Mouse (Mus musculus): Measurements from ENCODE around the gene Kmt2d. TPM values are rescaled to one million over a fixed set of nuclear protein-coding genes. Genes with fewer than 3 reads are reported as not detected.
"Not testable (repeated sequence)": the region's sequence is repeated elsewhere in the genome, so short reads cannot be mapped to it uniquely, and the experiment has no call there.

Kmt2d gene
- polyA plus RNA-seq (2015; fragmentation: Nextera tagmentation; extraction: Ambion mirVana), result 3.7 and 4.2 TPM in 2 replicates

GRCm38 (mm10) chr15:98871070-98871915 lies at the start of gene Kmt2d:
Kmt2d (minus strand) TSS chr15:98871204.
- Histone ChIP-seq H3K4me2 (peak within 1 kb of the TSS; percentile 85), H3K27ac (replicated peaks) (peak within 1 kb of the TSS; percentile 92), H3K4me3 (replicated peaks) (peak within 1 kb of the TSS; percentile 87), H3K27me3 (0 out of 2 replicates have a peak, but pooled peaks cover 6% of the 10 kb centered on the region), H3K9me3 (replicated peaks) (no peaks in the 10 kb centered on the region), H3K4me1 (replicated peaks) (peaks cover 58% of the 10 kb centered on the region), H3K36me3 (replicated peaks) (peaks cover 7% of the 10 kb centered on the region), H3K9ac (peak within 1 kb of the TSS; percentile 98)
- ATAC-seq (ENCODE audit: insufficient read depth), result peak; percentile 51
- WGBS (ENCODE audit: insufficient replicate concordance), result under 1% methylated on average over 93 of the region's 94 CpGs

- H3K4me3 ChIP-seq (replicated peaks), result peak overlapping the region; percentile 86
- H3K36me3 ChIP-seq (replicated peaks); ATAC-seq (ENCODE audit: insufficient read depth); H3K27me3 ChIP-seq; H3K9me3 ChIP-seq (replicated peaks): not testable (repeated sequence)
- H3K9ac ChIP-seq, result peak overlapping the region; percentile 79
- peak overlapping the region; percentile 92 for H3K4me2 ChIP-seq
- WGBS (ENCODE audit: insufficient replicate concordance), result 21% methylated on average over 8 of the region's 8 CpGs
- H3K4me1 ChIP-seq (replicated peaks), result peaks cover 30% of the 10 kb centered on the region
- H3K27ac ChIP-seq (replicated peaks), result peak overlapping the region; percentile 77
Observed at GRCm38 (mm10) chr15:98918499-98918895, 47.5 kb upstream of the Kmt2d start.

- Histone ChIP-seq H3K4me1 (replicated peaks) (peaks cover 30% of the 10 kb centered on the region), H3K36me3 (replicated peaks) (no peaks in the 10 kb centered on the region), H3K27me3 (no peaks in the 10 kb centered on the region), H3K4me3 (replicated peaks) (peak within 1 kb of the TSS; percentile 86), H3K9ac (peak within 1 kb of the TSS; percentile 79), H3K9me3 (replicated peaks) (no peaks in the 10 kb centered on the region), H3K27ac (replicated peaks) (peak within 1 kb of the TSS; percentile 83), H3K4me2 (peak within 1 kb of the TSS; percentile 92)
- under 1% methylated on average over 82 of the region's 82 CpGs for WGBS (ENCODE audit: insufficient replicate concordance)
- ATAC-seq (ENCODE audit: insufficient read depth), result peak; percentile 98
Observed at GRCm38 (mm10) chr15:98917538-98918498, 46.8 kb upstream of the Kmt2d start, which contains the start of gene Lmbr1l. Lmbr1l (minus strand) TSS chr15:98918231.

GRCm38 (mm10) chr15:98917091-98917490 lies 46.1 kb upstream of the Kmt2d start:
- Histone ChIP-seq H3K9ac (peak overlapping the region; percentile 79), H3K4me3 (replicated peaks) (peak overlapping the region; percentile 86), H3K4me2 (peak overlapping the region; percentile 92), H3K27me3 (no peaks in the 10 kb centered on the region), H3K9me3 (replicated peaks) (no peaks in the 10 kb centered on the region), H3K4me1 (replicated peaks) (peaks cover 30% of the 10 kb centered on the region), H3K27ac (replicated peaks) (peak overlapping the region; percentile 83; the same call in 1 of the 2 replicates), H3K36me3 (replicated peaks) (no peaks in the 10 kb centered on the region)
- WGBS (ENCODE audit: insufficient replicate concordance), result under 1% methylated on average over 14 of the region's 14 CpGs
- no peak for ATAC-seq (ENCODE audit: insufficient read depth)

- ATAC-seq (ENCODE audit: insufficient read depth), result no peak
- Histone ChIP-seq H3K4me3 (replicated peaks) (no peak overlapping the region), H3K27ac (replicated peaks) (no peak overlapping the region), H3K27me3 (no peaks in the 10 kb centered on the region), H3K9ac (no peak overlapping the region), H3K4me1 (replicated peaks) (peaks cover 30% of the 10 kb centered on the region), H3K36me3 (replicated peaks) (peaks cover 8% of the 10 kb centered on the region), H3K4me2 (no peak overlapping the region), H3K9me3 (replicated peaks) (no peaks in the 10 kb centered on the region)
- WGBS (ENCODE audit: insufficient replicate concordance), result 80% methylated on average over 4 of the region's 4 CpGs
Observed at GRCm38 (mm10) chr15:98916016-98916415, 45.0 kb upstream of the Kmt2d start.

GRCm38 (mm10) chr15:98914903-98915302 lies 43.9 kb upstream of the Kmt2d start:
- no peak for ATAC-seq (ENCODE audit: insufficient read depth)
- 71% methylated on average over 6 of the region's 6 CpGs for WGBS (ENCODE audit: insufficient replicate concordance)
- Histone ChIP-seq H3K4me2 (no peak overlapping the region), H3K4me3 (replicated peaks) (no peak overlapping the region), H3K27ac (replicated peaks) (no peak overlapping the region), H3K36me3 (replicated peaks) (peaks cover 12% of the 10 kb centered on the region), H3K9ac (no peak overlapping the region), H3K4me1 (replicated peaks) (peaks cover 30% of the 10 kb centered on the region), H3K9me3 (replicated peaks) (no peaks in the 10 kb centered on the region), H3K27me3 (no peaks in the 10 kb centered on the region)

GRCm38 (mm10) chr15:98904692-98905091 lies 33.7 kb upstream of the Kmt2d start:
- Histone ChIP-seq H3K9me3 (replicated peaks) (no peaks in the 10 kb centered on the region), H3K27ac (replicated peaks) (no peak overlapping the region), H3K4me3 (replicated peaks) (no peak overlapping the region), H3K9ac (no peak overlapping the region), H3K27me3 (peaks cover 18% of the 10 kb centered on the region), H3K4me1 (replicated peaks) (no peaks in the 10 kb centered on the region), H3K36me3 (replicated peaks) (peaks cover 10% of the 10 kb centered on the region; the same call in 1 of the 2 replicates), H3K4me2 (no peak overlapping the region)
- no peak for ATAC-seq (ENCODE audit: insufficient read depth)
- 36% methylated on average over 10 of the region's 10 CpGs for WGBS (ENCODE audit: insufficient replicate concordance)

- H3K36me3 ChIP-seq (replicated peaks), result 0 out of 2 replicates have a peak, but pooled peaks cover 5% of the 10 kb centered on the region
- H3K27me3 ChIP-seq, result peaks cover 38% of the 10 kb centered on the region
- no peak overlapping the region for H3K4me3 ChIP-seq (replicated peaks)
- no peak for ATAC-seq (ENCODE audit: insufficient read depth)
- no peak overlapping the region for H3K9ac ChIP-seq
- H3K4me1 ChIP-seq (replicated peaks), result peaks cover 8% of the 10 kb centered on the region; the same call in 1 of the 2 replicates
- 80% methylated on average over 2 of the region's 2 CpGs for WGBS (ENCODE audit: insufficient replicate concordance)
- no peak overlapping the region for H3K4me2 ChIP-seq
- no peak overlapping the region for H3K27ac ChIP-seq (replicated peaks)
- H3K9me3 ChIP-seq (replicated peaks), result no peaks in the 10 kb centered on the region
Observed at GRCm38 (mm10) chr15:98902600-98902999, 31.6 kb upstream of the Kmt2d start.

GRCm38 (mm10) chr15:98901530-98901929 lies 30.5 kb upstream of the Kmt2d start:
- no peak overlapping the region for H3K4me3 ChIP-seq (replicated peaks)
- 0 out of 2 replicates have a peak, but pooled peaks cover 5% of the 10 kb centered on the region for H3K36me3 ChIP-seq (replicated peaks)
- peaks cover 19% of the 10 kb centered on the region for H3K4me1 ChIP-seq (replicated peaks)
- no peak overlapping the region for H3K9ac ChIP-seq
- peaks cover 49% of the 10 kb centered on the region for H3K27me3 ChIP-seq
- H3K4me2 ChIP-seq, result no peak overlapping the region
- 28% methylated on average over 1 of the region's 1 CpGs for WGBS (ENCODE audit: insufficient replicate concordance)
- ATAC-seq (ENCODE audit: insufficient read depth), result no peak
- no peak overlapping the region for H3K27ac ChIP-seq (replicated peaks)
- H3K9me3 ChIP-seq (replicated peaks), result no peaks in the 10 kb centered on the region

- H3K27ac ChIP-seq (replicated peaks), result no peak within 1 kb of the TSS
- peak within 1 kb of the TSS; percentile 32 for H3K4me2 ChIP-seq
- WGBS (ENCODE audit: insufficient replicate concordance), result 2% methylated on average over 41 of the region's 41 CpGs
- peaks cover 52% of the 10 kb centered on the region for H3K4me1 ChIP-seq (replicated peaks)
- no peak for ATAC-seq (ENCODE audit: insufficient read depth)
- H3K9ac ChIP-seq, result no peak within 1 kb of the TSS
- peaks cover 83% of the 10 kb centered on the region for H3K27me3 ChIP-seq
- H3K36me3 ChIP-seq (replicated peaks), result no peaks in the 10 kb centered on the region
- H3K9me3 ChIP-seq (replicated peaks), result no peaks in the 10 kb centered on the region
- 0 out of 2 replicates have a peak within 1 kb of the TSS, but pooled peaks have one; percentile 5 for H3K4me3 ChIP-seq (replicated peaks)
Observed at GRCm38 (mm10) chr15:98897928-98898800, 27.2 kb upstream of the Kmt2d start, which contains the start of gene Dhh. Dhh (minus strand) TSS chr15:98898540.
